Mouse (Mus musculus) cerebellum, adult 2 months (tissue): ENCODE data around the gene Dtwd1.

Experiments used
- CTCF ChIP-seq: fragments of 200-500 bp; IDR thresholded peaks from 2 replicates; pipeline ENCODE4 v1.5.1; 2011; ENCODE audit warnings: low read depth, mild to moderate bottlenecking, control low read depth, low read length, moderate library complexity, borderline replicate concordance; ENCODE audit not compliant: insufficient read depth
- POLR2A ChIP-seq: fragments of 200-500 bp; IDR thresholded peaks from 2 replicates; pipeline ENCODE4 v1.6.1; 2011; ENCODE audit warnings: low read length, control low read depth, borderline replicate concordance; ENCODE audit not compliant: insufficient read depth

GRCm38 (mm10) chr2:126166335-126166734 is 14.4 kb downstream of the Dtwd1 start:
- TF ChIP-seq CTCF (no peak), POLR2A (no peak)
